Mouse (Mus musculus): ENCODE results near the gene Lrrc23. TPM values are rescaled to one million over a fixed set of nuclear protein-coding genes. Genes with fewer than 3 reads are reported as not detected.

Lrrc23 gene
- polyA plus RNA-seq, 1 experiment from 2014 or later = 0.09 TPM

GRCm38 (mm10) chr6:124765951-124766350 lies 13.6 kb downstream of the Lrrc23 start:
- Histone ChIP-seq H3K4me2 (no peak overlapping the region), H3K9me3 (no peaks in the 10 kb centered on the region), H3K9ac (no peak overlapping the region), H3K4me3 (no peak overlapping the region), H3K36me3 (no peaks in the 10 kb centered on the region), H3K4me1 (peaks cover 27% of the 10 kb centered on the region), H3K27me3 (replicated peaks) (peaks cover 67% of the 10 kb centered on the region), H3K27ac (replicated peaks) (no peak overlapping the region)
- ATAC-seq (ENCODE audit: extremely low read depth, insufficient number of reproducible peaks, low FRiP score, low TSS enrichment) = no peak
- WGBS = 79% methylated on average over 7 of the region's 7 CpGs

GRCm38 (mm10) chr6:124759259-124759658 lies 20.3 kb downstream of the Lrrc23 start:
- ATAC-seq (ENCODE audit: extremely low read depth, insufficient number of reproducible peaks, low FRiP score, low TSS enrichment) = no peak
- under 1% methylated on average over 5 of the region's 5 CpGs for WGBS
- H3K4me3 ChIP-seq = peak overlapping the region; percentile 18

GRCm38 (mm10) chr6:124758849-124759232 lies 20.7 kb downstream of the Lrrc23 start:
- Histone ChIP-seq H3K4me1 (peaks cover 43% of the 10 kb centered on the region), H3K9ac (peak overlapping the region; percentile 98), H3K27me3 (replicated peaks) (peaks cover 35% of the 10 kb centered on the region), H3K27ac (replicated peaks) (peak overlapping the region; percentile 99), H3K9me3 (no peaks in the 10 kb centered on the region), H3K36me3 (0 out of 2 replicates have a peak, but pooled peaks cover under 1% of the 10 kb centered on the region), H3K4me3 (peak overlapping the region; percentile 18), H3K4me2 (peak overlapping the region; percentile 84)
- no peak for ATAC-seq (ENCODE audit: extremely low read depth, insufficient number of reproducible peaks, low FRiP score, low TSS enrichment)
- WGBS = 47% methylated on average over 2 of the region's 2 CpGs

More at GRCm38 (mm10) chr6:124759259-124759658, 20.3 kb downstream of the Lrrc23 start:
- Histone ChIP-seq H3K9ac (peak overlapping the region; percentile 98), H3K4me2 (peak overlapping the region; percentile 84), H3K9me3 (no peaks in the 10 kb centered on the region), H3K4me1 (peaks cover 39% of the 10 kb centered on the region), H3K36me3 (no peaks in the 10 kb centered on the region), H3K27me3 (replicated peaks) (peaks cover 38% of the 10 kb centered on the region), H3K27ac (replicated peaks) (peak overlapping the region; percentile 99)

GRCm38 (mm10) chr6:124757909-124758848 lies 21.3 kb downstream of the Lrrc23 start:
- WGBS = 40% methylated on average over 5 of the region's 5 CpGs

GRCm38 (mm10) chr6:124757351-124757880 lies 22.1 kb downstream of the Lrrc23 start:
- peaks cover 49% of the 10 kb centered on the region for H3K4me1 ChIP-seq
- WGBS = 12% methylated on average over 5 of the region's 5 CpGs
- peak overlapping the region; percentile 98 for H3K9ac ChIP-seq
- no peak for ATAC-seq (ENCODE audit: extremely low read depth, insufficient number of reproducible peaks, low FRiP score, low TSS enrichment)
- peak overlapping the region; percentile 83 for H3K4me3 ChIP-seq
- peaks cover 21% of the 10 kb centered on the region for H3K27me3 ChIP-seq (replicated peaks)
- H3K9me3 ChIP-seq = no peaks in the 10 kb centered on the region
- H3K4me2 ChIP-seq = peak overlapping the region; percentile 84
- peak overlapping the region; percentile 99 for H3K27ac ChIP-seq (replicated peaks)
- peaks cover 12% of the 10 kb centered on the region; the same call in 1 of the 2 replicates for H3K36me3 ChIP-seq

More at GRCm38 (mm10) chr6:124757909-124758848, 21.3 kb downstream of the Lrrc23 start:
- Histone ChIP-seq H3K27ac (replicated peaks) (peak overlapping the region; percentile 99), H3K4me3 (peak overlapping the region; percentile 83), H3K4me2 (peak overlapping the region; percentile 84), H3K9me3 (no peaks in the 10 kb centered on the region), H3K9ac (peak overlapping the region; percentile 98), H3K27me3 (replicated peaks) (peaks cover 29% of the 10 kb centered on the region), H3K4me1 (peaks cover 49% of the 10 kb centered on the region), H3K36me3 (0 out of 2 replicates have a peak, but pooled peaks cover 5% of the 10 kb centered on the region)
- ATAC-seq (ENCODE audit: extremely low read depth, insufficient number of reproducible peaks, low FRiP score, low TSS enrichment) = no peak

- H3K4me2 ChIP-seq = peak overlapping the region; percentile 84
- peak overlapping the region; percentile 98 for H3K9ac ChIP-seq
- 1% methylated on average over 42 of the region's 54 CpGs for WGBS
- no peaks in the 10 kb centered on the region for H3K9me3 ChIP-seq
- peak; percentile 50; the same call in 1 of the 2 replicates for ATAC-seq (ENCODE audit: extremely low read depth, insufficient number of reproducible peaks, low FRiP score, low TSS enrichment)
- H3K4me3 ChIP-seq = peak overlapping the region; percentile 83
- H3K27me3 ChIP-seq (replicated peaks) = peaks cover 18% of the 10 kb centered on the region
- H3K4me1 ChIP-seq = peaks cover 49% of the 10 kb centered on the region
- H3K27ac ChIP-seq (replicated peaks) = peak overlapping the region; percentile 99
- peaks cover 16% of the 10 kb centered on the region; the same call in 1 of the 2 replicates for H3K36me3 ChIP-seq
Measured at GRCm38 (mm10) chr6:124756652-124757350, 22.7 kb downstream of the Lrrc23 start.

- H3K36me3 ChIP-seq = peaks cover 19% of the 10 kb centered on the region; the same call in 1 of the 2 replicates
- H3K9ac ChIP-seq = peak within 1 kb of the TSS; percentile 98
- 1% methylated on average over 53 of the region's 100 CpGs for WGBS
- peaks cover 49% of the 10 kb centered on the region for H3K4me1 ChIP-seq
- H3K4me3 ChIP-seq = peak within 1 kb of the TSS; percentile 83
- H3K27ac ChIP-seq (replicated peaks) = peak within 1 kb of the TSS; percentile 99
- peak within 1 kb of the TSS; percentile 84 for H3K4me2 ChIP-seq
- peak; percentile 27; the same call in 1 of the 2 replicates for ATAC-seq (ENCODE audit: extremely low read depth, insufficient number of reproducible peaks, low FRiP score, low TSS enrichment)
- no peaks in the 10 kb centered on the region for H3K9me3 ChIP-seq
- peaks cover 10% of the 10 kb centered on the region for H3K27me3 ChIP-seq (replicated peaks)
Measured at GRCm38 (mm10) chr6:124755831-124756595, 23.5 kb downstream of the Lrrc23 start, which contains the start of the genes Gm45234 and Atn1. TSS of gene Gm45234 (minus strand) at chr6:124756021. TSS of gene Atn1 (minus strand) at chr6:124756524.

GRCm38 (mm10) chr6:124755306-124755705 lies 24.2 kb downstream of the Lrrc23 start:
- WGBS = 8% methylated on average over 3 of the region's 3 CpGs
- H3K27me3 ChIP-seq (replicated peaks) = peaks cover 6% of the 10 kb centered on the region

GRCm38 (mm10) chr6:124753861-124754260 lies 25.7 kb downstream of the Lrrc23 start:
- H3K4me3 ChIP-seq = no peak overlapping the region
- no peak for ATAC-seq (ENCODE audit: extremely low read depth, insufficient number of reproducible peaks, low FRiP score, low TSS enrichment)
- peaks cover 42% of the 10 kb centered on the region for H3K4me1 ChIP-seq
- H3K27me3 ChIP-seq (replicated peaks) = no peaks in the 10 kb centered on the region
- H3K4me2 ChIP-seq = no peak overlapping the region
- no peaks in the 10 kb centered on the region for H3K9me3 ChIP-seq
- peaks cover 31% of the 10 kb centered on the region for H3K36me3 ChIP-seq
- H3K27ac ChIP-seq (replicated peaks) = no peak overlapping the region
- 75% methylated on average over 2 of the region's 2 CpGs for WGBS
- no peak overlapping the region for H3K9ac ChIP-seq

More at GRCm38 (mm10) chr6:124755306-124755705, 24.2 kb downstream of the Lrrc23 start:
- no peaks in the 10 kb centered on the region for H3K9me3 ChIP-seq
- peaks cover 49% of the 10 kb centered on the region for H3K4me1 ChIP-seq
- no peak for ATAC-seq (ENCODE audit: extremely low read depth, insufficient number of reproducible peaks, low FRiP score, low TSS enrichment)
- H3K36me3 ChIP-seq = peaks cover 19% of the 10 kb centered on the region; the same call in 1 of the 2 replicates
- H3K4me3 ChIP-seq = peak overlapping the region; percentile 83
- H3K4me2 ChIP-seq = peak overlapping the region; percentile 84
- peak overlapping the region; percentile 99 for H3K27ac ChIP-seq (replicated peaks)
- peak overlapping the region; percentile 98 for H3K9ac ChIP-seq

GRCm38 (mm10) chr6:124750405-124750804 lies 29.1 kb downstream of the Lrrc23 start:
- H3K4me3 ChIP-seq = no peak overlapping the region
- H3K9me3 ChIP-seq = no peaks in the 10 kb centered on the region
- ATAC-seq (ENCODE audit: extremely low read depth, insufficient number of reproducible peaks, low FRiP score, low TSS enrichment) = no peak
- H3K36me3 ChIP-seq = peaks cover 56% of the 10 kb centered on the region
- H3K27me3 ChIP-seq (replicated peaks) = no peaks in the 10 kb centered on the region
- 85% methylated on average over 8 of the region's 8 CpGs for WGBS
- no peak overlapping the region for H3K9ac ChIP-seq
- no peak overlapping the region for H3K27ac ChIP-seq (replicated peaks)
- H3K4me2 ChIP-seq = no peak overlapping the region
- peaks cover 34% of the 10 kb centered on the region for H3K4me1 ChIP-seq

Measured in heart, embryonic 13.5 days (tissue).